Mouse (Mus musculus): ENCODE results near the gene Pcbp1. TPM values are rescaled to one million over a fixed set of nuclear protein-coding genes. Genes with fewer than 3 reads are reported as not detected.
"Not testable (repeated sequence)": the region's sequence is repeated elsewhere in the genome, so short reads cannot be mapped to it uniquely, and the experiment has no call there.

Pcbp1 gene
- polyA plus RNA-seq, 1 experiment: 168 TPM

GRCm38 (mm10) chr6:86497071-86497815, 28.9 kb downstream of the Pcbp1 start:
- 11% methylated on average over 13 of the region's 13 CpGs for WGBS
- DNase-seq (ENCODE audit: low read depth, low spot score): no peak

GRCm38 (mm10) chr6:86496585-86496984, 29.5 kb downstream of the Pcbp1 start:
- DNase-seq (ENCODE audit: low read depth, low spot score): no peak
- 68% methylated on average over 5 of the region's 5 CpGs for WGBS

- no peak for DNase-seq (ENCODE audit: low read depth, low spot score)
- WGBS: 64% methylated on average over 8 of the region's 8 CpGs
Observed at GRCm38 (mm10) chr6:86496127-86496526, 30.0 kb downstream of the Pcbp1 start.

- WGBS: 82% methylated on average over 3 of the region's 3 CpGs
Observed at GRCm38 (mm10) chr6:86495661-86496060, 30.5 kb downstream of the Pcbp1 start.

GRCm38 (mm10) chr6:86494767-86495166, 31.4 kb downstream of the Pcbp1 start:
- DNase-seq (ENCODE audit: low read depth, low spot score): no peak
- WGBS: 95% methylated on average over 7 of the region's 7 CpGs

More at GRCm38 (mm10) chr6:86495661-86496060, 30.5 kb downstream of the Pcbp1 start:
- DNase-seq (ENCODE audit: low read depth, low spot score): no peak

GRCm38 (mm10) chr6:86493469-86494263, 32.5 kb downstream of the Pcbp1 start:
- 45% methylated on average over 13 of the region's 13 CpGs for WGBS
- no peak for DNase-seq (ENCODE audit: low read depth, low spot score)

- 92% methylated on average over 8 of the region's 8 CpGs for WGBS
Observed at GRCm38 (mm10) chr6:86490413-86490812, 35.7 kb downstream of the Pcbp1 start.

GRCm38 (mm10) chr6:86489945-86490344, 36.2 kb downstream of the Pcbp1 start:
- 88% methylated on average over 2 of the region's 2 CpGs for WGBS
- DNase-seq (ENCODE audit: low read depth, low spot score): no peak

More at GRCm38 (mm10) chr6:86490413-86490812, 35.7 kb downstream of the Pcbp1 start:
- DNase-seq (ENCODE audit: low read depth, low spot score): not testable (repeated sequence)

GRCm38 (mm10) chr6:86488149-86488485, 38.0 kb downstream of the Pcbp1 start:
- no peak for DNase-seq (ENCODE audit: low read depth, low spot score)
- WGBS: 8% methylated on average over 3 of the region's 3 CpGs

- WGBS: 4% methylated on average over 24 of the region's 24 CpGs
- peak; percentile 74 for DNase-seq (ENCODE audit: low read depth, low spot score)
Observed at GRCm38 (mm10) chr6:86487358-86488148, 38.6 kb downstream of the Pcbp1 start.

GRCm38 (mm10) chr6:86485943-86486640, 40.0 kb downstream of the Pcbp1 start:
- DNase-seq (ENCODE audit: low read depth, low spot score): no peak
- 78% methylated on average over 7 of the region's 7 CpGs for WGBS

- 63% methylated on average over 5 of the region's 5 CpGs for WGBS
- no peak for DNase-seq (ENCODE audit: low read depth, low spot score)
Observed at GRCm38 (mm10) chr6:86481871-86482270, 44.2 kb downstream of the Pcbp1 start.

- no peak for DNase-seq (ENCODE audit: low read depth, low spot score)
- 26% methylated on average over 9 of the region's 9 CpGs for WGBS
Observed at GRCm38 (mm10) chr6:86480189-86480831, 45.8 kb downstream of the Pcbp1 start.

GRCm38 (mm10) chr6:86479816-86480188, 46.3 kb downstream of the Pcbp1 start:
- DNase-seq (ENCODE audit: low read depth, low spot score): no peak

- no peak for DNase-seq (ENCODE audit: low read depth, low spot score)
Observed at GRCm38 (mm10) chr6:86479311-86479710, 46.8 kb downstream of the Pcbp1 start.

GRCm38 (mm10) chr6:86476931-86477330, 49.2 kb downstream of the Pcbp1 start:
- WGBS: 39% methylated on average over 5 of the region's 5 CpGs
- no peak for DNase-seq (ENCODE audit: low read depth, low spot score)

More at GRCm38 (mm10) chr6:86479311-86479710, 46.8 kb downstream of the Pcbp1 start:
- WGBS: 83% methylated on average over 3 of the region's 3 CpGs

GRCm38 (mm10) chr6:86475462-86476167, 50.5 kb downstream of the Pcbp1 start:
- 54% methylated on average over 9 of the region's 9 CpGs for WGBS
- no peak for DNase-seq (ENCODE audit: low read depth, low spot score)

- DNase-seq (ENCODE audit: low read depth, low spot score): no peak
Observed at GRCm38 (mm10) chr6:86474646-86475181, 51.4 kb downstream of the Pcbp1 start.
